Mouse (Mus musculus): ENCODE results near the gene Vstm5.
"Not testable (repeated sequence)": the region's sequence is repeated elsewhere in the genome, so short reads cannot be mapped to it uniquely, and the experiment has no call there.

Gene Vstm5

DNA sequence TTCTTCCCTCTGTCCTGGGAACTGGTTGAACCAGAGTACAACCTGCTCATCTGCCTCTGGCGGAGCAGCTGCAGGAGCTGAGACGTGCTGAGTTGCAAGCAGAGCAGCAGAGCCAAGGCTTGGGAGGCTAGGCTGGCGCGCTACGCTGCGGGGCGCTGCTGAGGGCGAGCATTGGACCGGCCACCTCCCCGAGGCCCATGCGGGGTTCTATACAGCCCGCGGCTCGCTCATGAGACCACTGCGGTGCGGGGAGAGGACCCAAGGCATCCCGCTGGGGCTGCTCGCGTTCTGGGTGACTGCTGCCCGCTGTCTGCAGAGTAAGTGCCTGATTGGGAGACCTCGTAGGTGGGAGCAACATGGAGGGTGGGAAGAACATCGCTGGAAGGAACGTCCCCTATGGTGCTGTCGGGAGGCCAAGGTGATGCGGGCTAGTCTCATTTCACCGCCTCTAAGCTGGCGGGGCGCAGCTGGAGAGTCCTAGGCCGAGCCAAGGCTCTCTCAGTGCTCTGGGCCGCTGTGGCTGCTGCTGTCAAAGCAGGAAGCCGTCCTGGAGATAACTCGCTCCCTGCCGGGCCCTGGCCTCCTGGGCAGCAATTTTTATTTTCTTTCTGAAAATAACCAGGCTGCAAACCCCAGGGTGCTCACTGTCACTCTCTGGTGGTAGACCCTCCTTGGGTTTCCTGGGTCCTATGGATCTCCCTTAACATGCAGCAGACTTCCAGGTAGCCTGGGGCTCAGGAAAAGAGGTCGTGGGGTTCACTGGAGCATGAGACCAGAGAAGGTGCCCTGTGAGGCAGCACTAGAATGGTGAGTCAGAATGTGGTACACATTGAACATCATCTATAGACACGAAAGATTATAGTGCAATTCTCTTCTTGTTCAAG lies at the start of gene Vstm5:
TSS of gene Vstm5 (plus strand) at position 4 of the 884 bp plus-strand sequence.
- DNase-seq (ENCODE audit: low spot score in 2 of 2) = peak in 1 of 2 experiments; percentile 31

DNA sequence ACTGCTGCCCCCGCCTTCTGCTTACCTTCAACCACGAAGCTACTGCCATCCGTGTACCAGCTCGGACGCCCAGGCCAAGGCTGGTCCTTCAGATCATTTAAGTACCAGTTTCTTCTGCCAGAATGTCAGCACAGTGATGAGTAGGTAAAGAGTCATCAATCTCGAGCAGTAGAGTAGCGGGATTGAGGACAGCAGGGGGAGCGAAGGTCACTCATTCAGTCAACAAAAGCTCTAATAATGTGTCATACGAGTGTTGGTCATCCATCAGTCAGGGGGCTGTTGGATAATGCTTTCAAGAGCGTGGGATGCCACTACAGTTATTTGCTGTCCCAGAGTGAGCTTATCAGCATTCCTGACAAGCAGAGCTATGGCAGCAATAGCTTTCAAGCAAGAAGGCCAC lies 44.0 kb upstream of the Vstm5 start:
- not testable (repeated sequence) for DNase-seq (ENCODE audit: low spot score in 2 of 2)

DNA sequence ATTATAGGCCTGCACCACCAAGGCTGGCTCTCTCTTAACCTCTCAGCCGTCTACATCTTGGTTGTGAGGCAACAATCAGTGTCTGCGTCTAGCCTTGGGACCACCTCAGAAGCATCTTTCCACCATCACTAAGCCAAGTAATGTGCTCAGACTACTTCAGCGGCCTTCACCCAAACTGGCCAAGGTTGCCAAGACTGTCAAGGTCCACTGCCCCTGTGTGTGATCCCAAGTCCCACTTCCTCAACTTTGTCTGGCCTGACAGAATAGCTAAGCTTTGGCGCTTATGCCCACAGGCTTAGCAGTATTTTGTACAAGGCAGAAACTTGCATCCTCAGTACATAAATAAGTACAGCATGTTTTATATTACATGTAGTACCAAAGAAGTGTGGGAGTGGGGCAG lies 32.2 kb upstream of the Vstm5 start:
- no peak for DNase-seq (ENCODE audit: low spot score in 2 of 2)

DNA sequence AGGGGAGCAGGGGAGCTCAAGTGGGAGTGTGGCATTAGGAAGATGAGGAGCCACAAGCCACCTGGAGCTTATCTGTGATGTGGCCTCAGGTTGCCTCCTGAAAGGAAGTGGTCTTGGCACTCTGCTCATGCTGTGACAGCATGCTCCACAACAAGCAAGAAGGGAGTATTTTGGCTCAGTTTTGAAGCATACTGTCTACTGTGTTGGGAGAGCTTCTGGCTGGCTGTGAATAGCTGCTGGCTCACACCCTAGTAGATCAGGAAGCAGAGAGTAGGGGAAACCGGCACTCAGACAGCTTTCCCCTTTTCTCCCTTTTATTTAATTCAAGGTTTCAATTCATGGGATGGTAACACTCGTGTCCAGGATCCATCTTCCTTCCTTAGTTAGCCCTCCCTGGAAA lies 29.5 kb upstream of the Vstm5 start:
- no peak for DNase-seq (ENCODE audit: low spot score in 2 of 2)

DNA sequence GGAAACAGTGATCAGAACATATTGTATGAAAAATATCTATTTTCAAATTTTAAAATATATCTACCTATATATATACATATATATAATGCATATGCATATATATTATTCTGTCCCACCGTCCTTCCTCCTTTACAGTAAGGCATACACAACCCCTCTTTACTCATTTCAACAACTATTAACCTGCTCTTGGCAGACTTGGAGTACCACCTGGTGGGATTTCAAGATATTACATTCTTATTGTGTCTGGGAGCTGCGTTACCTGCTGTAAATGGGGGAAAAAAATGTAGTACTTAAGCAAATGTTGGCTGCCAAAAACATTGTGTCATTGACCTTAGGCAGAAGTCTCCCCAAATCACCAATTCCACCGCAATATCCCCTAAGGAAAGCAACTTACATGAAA lies 27.0 kb upstream of the Vstm5 start:
- DNase-seq (ENCODE audit: low spot score in 2 of 2) = no peak

DNA sequence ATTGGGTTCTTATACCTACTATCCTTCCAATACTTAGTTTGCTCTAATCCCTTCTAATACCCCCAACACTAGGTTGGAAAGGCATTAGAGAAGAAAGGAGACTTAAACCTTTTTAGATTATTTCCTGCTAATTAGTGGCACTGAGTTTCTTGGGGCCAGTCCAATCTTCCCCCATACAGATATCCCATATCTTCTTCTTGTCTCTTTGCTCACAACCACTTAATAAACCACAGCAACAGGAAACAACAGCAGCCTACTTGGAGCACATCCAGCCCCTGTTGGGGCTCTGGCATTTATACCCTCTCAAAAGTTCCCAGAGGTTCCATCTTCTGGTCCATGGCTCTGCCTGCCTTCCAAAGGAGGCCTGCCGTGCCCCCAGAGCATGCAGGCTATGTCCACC lies 25.1 kb upstream of the Vstm5 start:
- no peak for DNase-seq (ENCODE audit: low spot score in 2 of 2)

DNA sequence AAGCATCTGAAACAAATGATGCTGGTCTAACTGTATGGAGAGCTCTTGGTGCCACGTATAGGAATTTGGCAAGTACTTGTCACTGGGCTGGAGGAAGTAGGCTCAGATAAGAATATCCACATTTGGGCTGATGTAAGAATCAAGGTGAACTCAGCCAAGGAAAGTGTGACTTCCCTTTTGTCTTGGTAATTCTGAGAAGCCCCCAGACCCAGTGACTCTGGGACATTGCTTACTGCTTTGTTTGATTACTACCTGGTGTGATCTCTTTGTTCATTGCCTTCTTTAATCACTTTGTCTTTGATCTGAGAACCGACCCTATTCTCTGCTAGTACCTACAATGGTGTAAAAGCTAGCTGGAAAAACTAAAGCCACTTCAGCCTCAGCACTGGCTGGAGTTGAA lies 13.9 kb upstream of the Vstm5 start:
- no peak for DNase-seq (ENCODE audit: low spot score in 2 of 2)

DNA sequence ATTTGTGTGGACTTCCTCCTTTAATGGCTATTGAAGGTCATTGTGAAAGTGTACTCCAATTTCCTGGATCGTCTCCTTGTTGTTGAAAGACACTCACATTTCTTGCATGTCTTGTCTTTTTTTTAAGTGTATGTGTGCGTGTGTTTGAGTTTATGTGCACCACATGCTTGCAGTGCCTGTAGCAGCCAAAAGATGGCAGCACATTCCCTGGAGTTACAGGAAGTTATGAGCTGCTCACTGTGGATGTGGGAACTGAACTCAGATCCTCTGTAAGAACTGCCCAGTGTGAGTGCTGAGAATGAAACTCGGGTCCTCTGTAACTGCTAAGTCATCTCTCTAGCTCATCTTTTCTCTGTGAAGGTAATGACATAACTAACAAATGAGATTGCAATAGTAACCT lies 6.4 kb upstream of the Vstm5 start:
- DNase-seq (ENCODE audit: low spot score in 2 of 2) = no peak

DNA sequence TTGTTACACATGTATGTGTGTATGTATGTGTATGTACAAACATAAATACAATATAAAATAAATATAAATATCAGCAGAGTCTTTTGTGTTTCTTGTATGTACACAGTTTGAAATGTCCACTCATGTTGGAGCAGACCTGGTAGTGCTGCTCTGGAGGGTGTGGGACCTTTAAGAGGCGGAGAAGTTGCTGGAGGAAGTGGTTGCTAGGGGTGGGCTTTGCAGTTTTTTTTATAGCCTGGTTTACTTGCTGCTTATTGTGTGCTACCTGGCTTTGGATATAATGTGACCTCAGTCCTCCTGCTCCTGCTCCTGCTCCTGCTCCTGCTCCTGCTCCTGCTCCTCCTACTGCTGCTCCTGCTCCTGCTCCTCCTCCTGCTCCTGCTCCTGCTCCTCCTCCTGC lies 5.2 kb upstream of the Vstm5 start:
- DNase-seq (ENCODE audit: low spot score in 2 of 2) = no peak

DNA sequence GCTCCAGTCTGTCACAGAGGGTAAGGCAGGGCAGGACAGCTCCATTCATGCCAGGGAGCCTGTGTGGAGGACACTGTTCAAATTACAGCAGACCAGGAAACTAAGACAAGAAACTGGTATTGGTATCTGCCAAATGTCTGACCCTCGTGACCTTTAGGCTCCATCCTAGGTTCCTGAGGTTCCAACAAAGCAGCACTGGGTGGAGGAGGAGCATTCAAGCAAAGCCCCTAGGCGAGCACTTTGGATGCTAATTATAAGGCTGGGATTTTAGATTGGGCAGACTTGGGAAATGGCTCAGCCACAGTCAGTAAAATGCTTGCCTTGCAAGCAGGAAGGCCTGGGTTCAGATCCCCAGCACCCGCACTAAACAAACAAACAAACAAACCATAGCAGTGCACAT lies 2.9 kb upstream of the Vstm5 start:
- DNase-seq (ENCODE audit: low spot score in 2 of 2) = no peak

DNA sequence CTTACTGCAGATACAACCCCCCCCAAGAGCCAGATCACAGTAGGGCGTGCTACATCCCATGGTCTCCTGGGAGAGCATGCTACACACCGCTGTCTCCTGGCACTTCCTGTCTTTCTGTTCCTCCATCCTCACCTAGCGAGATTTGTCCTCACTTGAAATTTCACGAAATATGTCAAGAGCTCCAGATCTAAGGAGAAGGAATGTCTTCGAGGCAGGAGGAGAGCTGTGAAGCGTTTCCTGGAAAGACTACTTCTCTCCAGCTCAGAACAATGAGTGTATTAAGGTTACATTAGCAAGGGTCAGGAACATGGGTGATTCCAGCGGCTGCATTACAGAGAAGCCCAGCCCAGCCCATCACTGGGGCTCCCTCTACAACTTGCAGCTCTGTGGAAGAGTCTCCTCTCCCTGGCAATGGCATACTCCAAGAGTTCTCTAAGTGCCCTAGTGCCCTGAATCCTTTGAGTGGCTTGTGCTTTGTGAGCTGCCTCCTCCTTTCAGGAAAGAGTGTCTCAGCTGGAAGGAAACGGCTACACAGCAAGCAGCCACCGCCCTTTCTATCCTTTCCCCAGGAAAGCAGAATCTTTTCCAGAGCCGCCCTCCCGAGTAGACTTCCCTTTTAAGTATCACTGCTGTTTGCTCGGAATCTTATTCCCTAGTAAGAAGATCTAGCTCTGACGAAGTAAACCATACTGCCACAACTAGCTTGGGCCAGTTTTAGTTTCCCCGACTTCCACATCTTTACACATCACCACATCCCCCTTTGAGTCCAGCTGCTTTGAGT lies 1.1 kb upstream of the Vstm5 start:
- no peak for DNase-seq (ENCODE audit: low spot score in 2 of 2)

DNA sequence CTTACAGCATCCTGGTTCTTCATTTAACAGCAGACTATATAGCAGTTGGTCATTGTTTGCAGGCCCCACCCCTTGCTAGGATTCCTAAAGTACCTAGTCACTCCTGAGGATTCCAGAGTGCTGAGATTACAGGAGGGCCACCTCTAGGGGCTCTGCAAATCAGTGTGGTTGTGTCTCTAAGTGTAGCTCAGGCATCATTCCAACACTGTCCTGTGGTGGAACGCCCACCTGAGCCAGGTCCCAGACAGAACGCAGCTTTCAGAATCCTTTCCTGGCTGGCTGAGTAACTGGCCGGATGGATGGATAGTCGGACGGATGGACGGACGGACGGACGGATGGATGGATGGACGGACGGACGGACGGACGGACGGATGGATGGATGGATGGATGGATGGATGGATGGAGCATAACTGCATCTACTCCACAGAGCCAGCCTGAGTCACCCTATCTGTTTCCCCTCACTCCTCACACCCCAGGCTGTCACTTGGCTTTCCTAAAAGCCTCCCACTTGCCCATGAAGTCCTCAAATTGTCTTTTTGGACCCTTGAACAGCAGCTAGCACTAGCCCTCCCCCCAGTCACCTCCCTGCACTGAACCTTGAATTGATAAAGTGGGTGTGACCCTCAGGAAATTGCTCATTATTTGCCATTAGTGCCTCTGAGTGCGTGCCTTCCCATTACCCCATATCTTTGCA lies 401 bp upstream of the Vstm5 start:
- DNase-seq (ENCODE audit: low spot score in 2 of 2) = no peak

DNA sequence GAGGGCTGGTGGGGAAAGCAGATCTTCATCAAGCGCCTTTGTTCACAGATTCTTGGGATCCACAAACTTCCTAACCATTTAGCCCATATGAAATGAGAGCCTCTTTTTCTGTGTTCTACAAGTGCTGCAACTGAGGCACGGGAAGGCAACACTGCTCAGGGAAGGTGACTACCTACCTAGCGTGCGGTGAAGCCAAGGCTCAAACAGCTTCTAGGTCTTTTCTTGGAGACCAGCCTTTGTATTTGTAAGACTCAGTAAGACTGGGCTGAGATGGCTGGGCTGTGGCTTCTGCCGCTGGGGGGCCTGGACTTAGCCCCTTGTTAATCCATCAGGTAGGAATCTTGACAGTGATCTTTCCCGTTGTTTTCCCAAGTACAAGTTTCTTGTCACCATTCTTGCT lies 1.2 kb downstream of the Vstm5 start:
- no peak for DNase-seq (ENCODE audit: low spot score in 2 of 2)

DNA sequence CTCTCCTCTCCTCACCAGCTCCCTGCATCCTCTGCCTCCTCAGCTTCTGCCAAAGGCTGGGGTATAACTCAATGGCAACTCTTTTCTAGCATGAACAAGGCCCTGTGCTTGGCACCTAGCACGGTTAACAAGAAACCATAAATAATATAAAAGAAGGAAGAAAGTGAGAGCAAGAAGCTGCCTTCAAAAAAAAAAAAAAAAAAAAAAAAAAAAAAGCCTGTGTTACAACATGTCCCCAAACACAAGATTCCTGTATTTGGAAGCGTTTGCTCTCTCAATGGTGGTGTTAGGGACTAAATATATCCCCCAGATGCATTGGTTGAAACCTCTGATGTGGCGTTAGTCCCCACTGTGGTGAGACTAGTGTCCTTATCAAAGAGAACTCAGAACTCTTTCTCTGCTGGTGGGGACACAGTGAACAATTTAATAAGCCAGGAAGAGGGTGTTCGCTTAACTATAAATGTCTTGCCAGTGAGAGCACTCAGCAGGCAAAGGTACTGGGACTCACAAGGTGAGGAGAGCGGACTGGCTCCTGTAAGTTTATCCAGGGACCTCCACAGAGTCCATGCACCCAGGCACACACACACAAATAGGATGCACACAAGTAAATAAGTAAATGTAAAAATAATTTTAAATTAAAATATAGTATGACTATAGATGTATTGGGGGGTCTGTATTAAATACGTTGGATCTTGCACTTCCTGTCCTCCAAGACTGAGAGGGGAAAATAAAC lies 2.2 kb downstream of the Vstm5 start:
- DNase-seq (ENCODE audit: low spot score in 2 of 2) = no peak

DNA sequence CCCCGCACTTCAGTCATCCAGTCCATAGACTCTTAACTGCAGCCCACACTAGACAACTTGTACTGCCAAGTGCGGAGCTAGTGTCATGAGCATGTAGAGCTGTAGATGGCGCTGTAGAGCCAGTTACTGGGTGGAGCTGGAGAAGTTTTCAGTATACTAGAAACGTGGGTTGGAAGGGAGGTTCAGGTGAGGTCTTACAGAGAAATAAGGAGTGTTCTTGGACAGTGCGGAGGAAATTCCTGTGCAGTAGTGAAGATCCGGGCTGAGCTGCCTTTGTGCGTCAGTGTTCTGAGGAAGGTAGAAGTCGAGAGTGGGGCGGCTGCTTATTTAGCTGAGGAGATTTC lies 2.7 kb downstream of the Vstm5 start:
- DNase-seq (ENCODE audit: low spot score in 2 of 2) = peak; percentile 18 to 23

DNA sequence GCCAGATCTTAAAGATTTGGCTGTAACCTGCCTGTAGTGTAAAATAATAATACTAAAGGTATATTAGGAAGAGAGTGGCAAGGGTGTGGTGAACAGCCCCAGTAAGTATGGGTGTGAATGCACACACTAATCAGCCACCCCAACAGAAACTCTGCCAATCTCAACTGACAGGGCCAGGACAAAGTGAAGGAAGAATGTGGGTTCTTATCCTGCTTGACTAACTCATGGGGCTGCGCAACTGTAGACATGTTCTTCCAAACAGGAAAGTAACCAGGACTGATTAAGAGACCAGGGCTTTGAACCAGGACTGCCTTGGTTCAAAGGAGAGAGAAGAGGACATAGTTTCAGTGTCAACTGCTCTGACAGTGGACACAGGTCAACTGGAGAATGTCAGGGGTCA lies 3.3 kb downstream of the Vstm5 start:
- DNase-seq (ENCODE audit: low spot score in 2 of 2) = no peak

DNA sequence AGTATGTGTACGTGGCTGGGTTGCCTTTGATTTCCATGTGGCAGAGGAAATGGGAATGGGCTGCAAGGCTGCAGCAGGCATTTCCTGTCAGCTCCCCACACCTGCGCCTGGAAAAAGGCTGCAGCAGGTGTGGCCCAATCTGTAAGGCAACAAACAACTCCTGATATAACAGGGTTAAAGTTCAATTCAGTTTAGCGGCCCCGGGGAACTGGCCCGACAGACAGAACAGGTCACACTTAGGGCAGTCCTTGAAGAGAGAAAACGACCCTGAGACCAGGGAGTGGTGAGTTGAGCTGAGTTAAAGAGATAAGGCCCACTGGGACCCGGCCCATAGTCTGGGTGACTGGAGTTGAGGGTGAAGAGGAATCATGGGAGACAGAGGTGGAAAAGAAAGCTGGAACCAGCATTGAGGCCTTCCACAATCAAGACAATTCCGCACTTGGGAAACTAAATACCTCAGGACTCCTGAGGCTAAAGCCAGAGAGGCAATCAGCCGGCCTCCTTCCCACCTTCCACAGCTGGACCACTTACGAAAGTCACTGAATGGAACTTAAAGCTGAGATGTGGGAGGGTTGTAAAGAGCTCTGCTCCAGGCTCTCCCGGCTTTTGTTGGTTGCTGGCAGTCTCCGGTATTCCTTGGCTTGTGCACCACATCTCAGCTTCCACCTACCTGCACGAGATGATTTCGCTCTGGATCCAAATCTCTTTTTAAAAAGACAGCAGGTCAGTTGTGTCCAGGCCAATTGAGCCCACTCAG lies 6.7 kb downstream of the Vstm5 start:
- DNase-seq (ENCODE audit: low spot score in 2 of 2) = no peak

DNA sequence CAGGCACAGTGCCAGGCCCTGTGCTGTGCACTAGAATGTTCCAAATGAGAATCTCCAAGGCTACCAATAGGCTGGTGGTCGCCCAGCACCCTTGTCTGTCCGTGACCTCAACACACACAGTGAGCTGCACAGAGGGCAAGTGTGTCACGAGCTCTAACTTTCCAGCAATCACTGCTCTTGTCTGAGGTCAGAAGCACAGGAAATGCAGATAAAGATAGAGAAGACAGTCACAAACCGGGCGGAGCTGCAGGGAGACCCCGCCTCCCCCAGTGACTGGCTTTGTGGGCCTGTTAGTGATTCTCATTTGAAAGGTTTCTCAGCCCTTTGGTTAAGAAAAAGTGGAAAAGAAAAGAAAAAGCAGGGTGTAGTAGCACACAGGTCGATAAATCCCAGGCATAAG lies 11.5 kb downstream of the Vstm5 start:
- DNase-seq (ENCODE audit: low spot score in 2 of 2) = no peak

DNA sequence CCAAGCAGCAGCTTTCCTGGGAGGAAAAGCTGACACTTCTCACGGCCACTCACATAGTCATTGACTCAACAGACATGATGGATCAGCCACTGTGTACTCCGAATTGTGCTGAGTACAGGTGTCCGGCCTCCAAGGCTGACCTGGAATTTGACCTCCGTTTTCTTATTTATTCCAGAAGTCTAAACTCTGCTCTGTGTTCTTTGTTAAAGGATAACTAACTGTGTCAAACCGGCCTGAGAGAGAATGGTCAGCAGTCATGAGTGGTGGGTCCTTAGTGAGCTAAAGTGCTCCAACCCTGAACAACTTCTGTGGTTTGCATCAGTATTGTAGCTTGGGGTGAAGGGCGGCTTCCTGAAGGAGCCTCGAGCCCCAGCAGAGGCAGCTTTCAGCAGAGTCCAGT lies 13.4 kb downstream of the Vstm5 start:
- no peak for DNase-seq (ENCODE audit: low spot score in 2 of 2)

DNA sequence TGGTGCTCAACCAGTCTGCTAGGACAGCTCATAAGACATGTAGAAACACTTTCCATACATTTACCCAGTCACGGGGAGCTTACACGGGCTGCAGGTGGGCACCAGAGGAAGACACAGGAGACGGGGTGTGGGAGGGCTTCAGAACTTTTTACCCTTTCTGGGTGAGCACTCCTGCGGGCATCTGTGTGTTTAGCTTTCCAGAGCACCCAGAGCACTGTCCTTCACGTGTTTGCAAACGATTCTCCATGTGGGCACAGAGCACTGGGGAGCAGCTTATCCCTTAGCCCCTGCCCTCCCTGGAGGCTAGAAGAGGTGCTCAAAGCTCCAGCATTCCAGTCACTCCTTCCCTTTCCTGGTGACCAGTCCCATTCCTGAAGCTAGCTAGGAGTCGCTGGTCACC lies 15.7 kb downstream of the Vstm5 start:
- DNase-seq (ENCODE audit: low spot score in 2 of 2) = no peak

DNA sequence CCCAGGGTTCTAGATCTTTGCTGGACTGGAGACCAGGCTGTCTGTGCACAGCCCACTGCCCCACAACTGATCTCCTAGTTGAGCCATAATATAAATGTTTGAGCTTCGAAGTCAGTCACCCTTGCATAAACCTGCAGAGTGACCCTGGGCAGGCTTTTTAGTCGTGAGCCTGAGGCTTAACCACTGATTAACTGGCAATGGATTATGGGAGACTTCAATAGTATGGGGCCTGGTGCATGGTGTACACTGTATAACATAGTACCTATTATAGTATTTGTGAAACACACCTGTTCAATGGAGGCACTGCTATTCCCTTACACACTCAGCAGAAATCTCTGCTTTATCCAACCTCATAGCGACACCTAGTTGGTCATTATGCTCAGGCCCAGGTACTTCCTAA lies 17.4 kb downstream of the Vstm5 start:
- DNase-seq (ENCODE audit: low spot score in 2 of 2) = no peak
